Mouse (Mus musculus) small intestine, adult 2 months (tissue): ENCODE measurements at regions not wholly inside any gene's neighbourhood (a gene's known extent, or its start where the extent isn't known, plus 50 kb on each side); places are given as distances from the start of the nearest gene placed in this dataset.

ENCODE experiments used
- CTCF ChIP-seq: fragments of 200-500 bp; IDR thresholded peaks from 2 replicates; pipeline ENCODE4 v1.5.1; 2012; ENCODE audit warnings: low read depth, mild to moderate bottlenecking, control low read depth, inconsistent platforms, low read length, moderate library complexity, mixed read lengths; ENCODE audit not compliant: insufficient replicate concordance, insufficient read length; ENCODE audit errors: extremely low read depth
- POLR2A ChIP-seq: fragments of 200-500 bp; IDR thresholded peaks from 2 replicates; pipeline ENCODE4 v1.6.1; 2012; ENCODE audit warnings: low read depth, mild to moderate bottlenecking, control low read depth, inconsistent platforms, low read length, moderate library complexity

DNA sequence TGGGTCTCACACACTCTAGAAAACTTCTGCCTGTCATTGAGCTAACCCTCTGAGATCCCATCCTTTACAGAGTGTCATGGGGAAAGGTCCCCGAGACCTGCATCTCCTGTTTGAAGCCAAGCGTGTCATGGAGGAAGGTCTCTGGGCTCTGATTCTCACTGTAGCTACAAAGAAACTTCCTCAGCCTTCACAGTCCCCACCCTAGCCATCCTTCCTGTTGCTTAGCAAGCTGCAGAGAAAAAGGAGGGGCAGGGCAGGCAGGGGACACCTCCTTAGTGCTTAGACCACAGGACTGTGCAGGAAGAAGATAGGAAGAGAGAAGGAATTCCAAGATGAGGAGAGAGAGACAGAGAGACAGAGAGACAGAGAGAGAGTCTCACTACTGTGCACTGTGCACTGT is 74.6 kb upstream of the Tgfbr2 start:
- TF ChIP-seq CTCF (no peak), POLR2A (no peak)
